13 mouse cellular contexts compared by ENCODE assay signal in genomic region chr2:139608167-139608566, GRCm38 (mm10).
DNase-seq lines count a peak whose midpoint lies in the region; ATAC-seq and TF ChIP-seq lines count a peak whose summit lies in the region.
"Had no signal": no experiment of that assay in that cellular context is flagged by ENCODE, and none has a peak within 500 bp of the region (broad histone marks: within the 10 kb centered on the region; RNA-seq: fewer than 3 reads in every experiment).

No protein-coding gene starts in this region.

- peak; percentile 21 for DNase-seq in kidney, adult 2 months
- no peak for DNase-seq in kidney, postnatal 4 days
- peak; percentile 50 for DNase-seq in embryo, embryonic 11 days
- DNase-seq in hindbrain, embryonic 11.5 days (ENCODE audit: low spot score), result peak; percentile 15
- DNase-seq in limb, embryonic 14.5 days (ENCODE audit: low spot score), result no peak
- no peak for DNase-seq in urinary bladder, adult 18-20 months (ENCODE audit: low spot score in 2 of 2)
- no peak for DNase-seq in layer of hippocampus, postnatal 10 days (ENCODE audit: low spot score in 2 of 2)
- no peak for DNase-seq in cerebellum, adult 18-20 months
- DNase-seq: adrenal gland, postnatal 10 days; cerebellum, postnatal 10 days; right cerebral cortex, postnatal 14 days had no signal

- WGBS in kidney, adult 2 months, result 47% methylated on average over 3 of the region's 3 CpGs
- 12% methylated on average over 3 of the region's 3 CpGs for WGBS in hindbrain, embryonic 11.5 days
- WGBS in limb, embryonic 14.5 days, result 26% methylated on average over 3 of the region's 3 CpGs

- no peaks in the 10 kb centered on the region for H3K36me3 ChIP-seq in kidney, adult 2 months (ENCODE audit: control insufficient read depth, insufficient read depth, low read length)
- no peaks in the 10 kb centered on the region for H3K36me3 ChIP-seq in hindbrain, embryonic 11.5 days (ENCODE audit: control insufficient read depth, insufficient read depth, low read length)
- no peaks in the 10 kb centered on the region for H3K36me3 ChIP-seq in limb, embryonic 14.5 days (ENCODE audit: control insufficient read depth, insufficient read depth, low read length)
- H3K36me3 ChIP-seq: liver, embryonic 15.5 days had no signal

- H3K9me3 ChIP-seq in hindbrain, embryonic 11.5 days (ENCODE audit: control insufficient read depth, low read length), result no peaks in the 10 kb centered on the region
- H3K9me3 ChIP-seq in limb, embryonic 14.5 days (ENCODE audit: control insufficient read depth, low read length), result no peaks in the 10 kb centered on the region
- H3K9me3 ChIP-seq: liver, embryonic 15.5 days had no signal

- H3K9ac ChIP-seq in hindbrain, embryonic 11.5 days (ENCODE audit: low read depth, low read length), result no peak overlapping the region
- H3K9ac ChIP-seq in limb, embryonic 14.5 days (ENCODE audit: low read depth, low read length, severe bottlenecking), result no peak overlapping the region
- H3K9ac ChIP-seq: liver, embryonic 15.5 days had no signal

- H3K27ac ChIP-seq in kidney, adult 2 months (ENCODE audit: insufficient read depth, low read depth, low read length), result no peak overlapping the region
- H3K27ac ChIP-seq in hindbrain, embryonic 11.5 days (ENCODE audit: low read depth, low read length), result no peak overlapping the region
- H3K27ac ChIP-seq in limb, embryonic 14.5 days (replicated peaks; ENCODE audit: low read depth, low read length), result 0 out of 2 replicates have a peak overlapping the region, but pooled peaks have one; percentile 40
- H3K27ac ChIP-seq: liver, embryonic 15.5 days had no signal

- H3K4me2 ChIP-seq in hindbrain, embryonic 11.5 days (replicated peaks; ENCODE audit: low read depth, low read length), result no peak overlapping the region
- H3K4me2 ChIP-seq in limb, embryonic 14.5 days (replicated peaks; ENCODE audit: low read depth, low read length, severe bottlenecking), result no peak overlapping the region
- H3K4me2 ChIP-seq: liver, embryonic 15.5 days had no signal

- no peak for TF ChIP-seq CTCF in kidney, adult 2 months (conservative IDR thresholded peaks at IDR 0.05; ENCODE audit: insufficient read depth, insufficient read length, low read depth, low read length)

- H3K4me1 ChIP-seq in kidney, adult 2 months (ENCODE audit: control insufficient read depth, insufficient read depth, low read length), result no peaks in the 10 kb centered on the region; the same call in 1 of the 2 replicates
- H3K4me1 ChIP-seq in hindbrain, embryonic 11.5 days (replicated peaks; ENCODE audit: control insufficient read depth, insufficient read depth, low read length), result 0 out of 2 replicates have a peak, but pooled peaks cover 7% of the 10 kb centered on the region
- H3K4me1 ChIP-seq in limb, embryonic 14.5 days (ENCODE audit: control insufficient read depth, insufficient read depth, low read length), result peaks cover 26% of the 10 kb centered on the region
- H3K4me1 ChIP-seq: liver, embryonic 15.5 days had no signal

- TF ChIP-seq POLR2A in kidney, adult 2 months (IDR thresholded peaks at IDR 0.05; ENCODE audit: low read depth, low read length), result no peak
- TF ChIP-seq POLR2A in limb, embryonic 14.5 days (IDR thresholded peaks at IDR 0.05; ENCODE audit: borderline replicate concordance, extremely low read depth, insufficient read depth, insufficient read length), result no peak

- no peak overlapping the region for H3K4me3 ChIP-seq in kidney, adult 2 months (ENCODE audit: insufficient read depth, low read depth, low read length)
- no peak overlapping the region for H3K4me3 ChIP-seq in hindbrain, embryonic 11.5 days (ENCODE audit: low read depth, low read length)
- H3K4me3 ChIP-seq in limb, embryonic 14.5 days (replicated peaks; ENCODE audit: low read length), result no peak overlapping the region
- H3K4me3 ChIP-seq: liver, embryonic 15.5 days had no signal

- no peaks in the 10 kb centered on the region for H3K27me3 ChIP-seq in kidney, adult 2 months (replicated peaks; ENCODE audit: control insufficient read depth, insufficient read depth, low read length)
- no peaks in the 10 kb centered on the region for H3K27me3 ChIP-seq in hindbrain, embryonic 11.5 days (ENCODE audit: control insufficient read depth, insufficient read depth, low read length)
- no peaks in the 10 kb centered on the region for H3K27me3 ChIP-seq in limb, embryonic 14.5 days (ENCODE audit: control insufficient read depth, insufficient read depth, low read length)
- H3K27me3 ChIP-seq: liver, embryonic 15.5 days had no signal

- ATAC-seq in hindbrain, embryonic 11.5 days (ENCODE audit: low FRiP score), result peak; percentile 41; the same call in 1 of the 2 replicates
- ATAC-seq in limb, embryonic 14.5 days (ENCODE audit: low FRiP score, low read depth), result no peak
- ATAC-seq: inflammation-experienced regulatory T-cells, adult 6 months had no signal

Comparison
In these comparisons a context has a peak if more than half of its experiments do, and no peak if none do; other contexts are left out.
1. DNase-seq: peak in kidney, adult 2 months (single experiment), embryo, embryonic 11 days (single experiment) and hindbrain, embryonic 11.5 days (single experiment); none in kidney, postnatal 4 days (0 of 2), limb, embryonic 14.5 days (single experiment), urinary bladder, adult 18-20 months (0 of 2), layer of hippocampus, postnatal 10 days (0 of 2) and cerebellum, adult 18-20 months (0 of 2).